Mouse (Mus musculus) E14TG2a.4 (cell line): Measurements from ENCODE around the gene Nt5c.
"Not testable (repeated sequence)": the region's sequence is repeated elsewhere in the genome, so short reads cannot be mapped to it uniquely, and the experiment has no call there.

ENCODE experiments used
- H3K27me3 ChIP-seq: 2 replicates; pipeline ENCODE4 v1.6.1; 2014; ENCODE audit warnings: low read length, control low read depth; ENCODE audit not compliant: insufficient read depth
- H3K36me3 ChIP-seq: 2 replicates; pipeline ENCODE4 v1.6.1; 2014; ENCODE audit warnings: low read length, control low read depth; ENCODE audit not compliant: insufficient read depth
- H3K4me1 ChIP-seq: replicated peaks from 2 replicates; pipeline ENCODE4 v1.6.1; 2014; ENCODE audit warnings: low read depth, low read length, control low read depth
- H3K4me3 ChIP-seq: replicated peaks from 2 replicates; pipeline ENCODE4 v1.5.1; 2014; ENCODE audit warnings: mild to moderate bottlenecking, low read length
- H3K9me3 ChIP-seq: 2 replicates; pipeline ENCODE4 v1.6.1; 2014; ENCODE audit warnings: low read length, control low read depth
- CTCF ChIP-seq: conservative IDR thresholded peaks from 2 replicates; pipeline ENCODE4 v1.5.1; 2014; ENCODE audit warnings: low read length
- NANOG ChIP-seq: IDR thresholded peaks from 2 replicates; pipeline ENCODE4 v1.6.1; 2014; ENCODE audit warnings: borderline replicate concordance, low read length, mixed read lengths
- POU5F1 ChIP-seq: IDR thresholded peaks from 2 replicates; pipeline ENCODE4 v1.6.1; 2014; ENCODE audit warnings: low read length, borderline replicate concordance

The Nt5c gene

DNA sequence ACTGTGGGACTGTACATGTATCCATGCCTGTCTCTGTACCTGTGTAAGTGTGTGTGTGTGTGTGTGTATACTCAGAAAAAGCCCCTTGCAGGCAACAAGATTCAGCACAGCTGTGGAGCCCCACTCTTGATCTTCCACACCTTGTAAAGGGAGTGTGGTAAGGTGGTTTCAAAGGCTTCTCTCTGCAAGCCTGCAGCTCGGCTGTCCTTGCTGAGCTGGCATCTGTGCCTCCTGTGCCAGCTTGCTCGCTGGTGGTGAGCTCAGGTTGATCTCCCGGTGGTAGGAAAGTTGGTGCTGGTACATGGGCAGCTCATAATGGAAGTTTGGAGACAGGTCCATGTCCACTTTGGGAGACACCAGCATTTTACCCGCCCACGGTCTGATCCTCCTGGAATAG, 29.8 kb downstream of the Nt5c start:
- TF ChIP-seq CTCF, result no peak
- no peak for TF ChIP-seq NANOG
- no peak for TF ChIP-seq POU5F1
- Histone ChIP-seq H3K4me3 (no peak overlapping the region), H3K4me1 (peaks cover 53% of the 10 kb centered on the region), H3K36me3 (no peaks in the 10 kb centered on the region), H3K27me3 (peaks cover 15% of the 10 kb centered on the region), H3K9me3 (no peaks in the 10 kb centered on the region)

DNA sequence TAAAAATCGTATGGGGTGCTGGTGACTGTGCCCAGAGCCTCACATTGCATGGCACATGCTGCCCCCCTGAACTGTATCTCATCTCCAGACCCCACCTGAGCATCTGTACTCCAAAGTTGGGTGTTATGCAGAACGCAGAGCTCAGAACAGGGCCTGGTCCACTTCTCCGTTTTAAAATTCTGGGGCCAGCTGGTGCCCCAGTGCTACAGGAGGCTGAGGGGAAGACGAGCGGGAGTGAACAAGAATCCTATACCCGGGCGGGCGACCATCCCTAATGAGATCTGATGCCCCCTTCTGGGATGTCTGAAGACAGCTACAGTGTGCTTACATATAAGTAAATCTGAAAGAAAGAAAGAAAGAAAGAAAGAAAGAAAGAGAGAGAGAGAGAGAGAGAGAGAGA, 30.7 kb downstream of the Nt5c start:
- H3K27me3 ChIP-seq, result peaks cover 22% of the 10 kb centered on the region
- H3K9me3 ChIP-seq, result no peaks in the 10 kb centered on the region
- no peaks in the 10 kb centered on the region for H3K36me3 ChIP-seq
- peaks cover 62% of the 10 kb centered on the region for H3K4me1 ChIP-seq
- no peak for TF ChIP-seq NANOG
- TF ChIP-seq CTCF, result no peak
- no peak for TF ChIP-seq POU5F1
- H3K4me3 ChIP-seq, result no peak overlapping the region

DNA sequence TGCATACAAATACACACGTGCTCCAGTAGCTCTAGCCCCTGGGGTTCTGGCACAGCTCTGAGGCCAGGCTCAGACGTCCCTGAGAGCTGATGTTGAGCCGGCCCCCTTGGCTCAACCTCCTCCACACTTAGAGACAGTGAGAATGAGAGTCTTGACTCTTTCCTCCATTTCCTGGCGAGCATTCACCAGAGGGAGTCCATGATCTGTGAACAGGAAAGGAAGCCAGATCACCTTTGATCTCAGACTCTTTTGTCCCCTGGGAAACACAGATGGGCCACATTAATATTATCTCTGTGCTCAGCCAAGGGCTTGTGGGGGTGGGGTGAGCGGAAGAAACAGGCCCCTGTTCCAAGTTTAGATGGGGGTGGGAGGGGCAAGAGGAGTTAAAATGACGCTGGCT, 34.3 kb downstream of the Nt5c start:
- no peaks in the 10 kb centered on the region for H3K9me3 ChIP-seq
- TF ChIP-seq POU5F1 (no peak), NANOG (no peak), CTCF (no peak)
- H3K27me3 ChIP-seq, result peaks cover 18% of the 10 kb centered on the region
- H3K4me1 ChIP-seq, result peaks cover 46% of the 10 kb centered on the region
- H3K4me3 ChIP-seq, result no peak overlapping the region
- no peaks in the 10 kb centered on the region for H3K36me3 ChIP-seq

DNA sequence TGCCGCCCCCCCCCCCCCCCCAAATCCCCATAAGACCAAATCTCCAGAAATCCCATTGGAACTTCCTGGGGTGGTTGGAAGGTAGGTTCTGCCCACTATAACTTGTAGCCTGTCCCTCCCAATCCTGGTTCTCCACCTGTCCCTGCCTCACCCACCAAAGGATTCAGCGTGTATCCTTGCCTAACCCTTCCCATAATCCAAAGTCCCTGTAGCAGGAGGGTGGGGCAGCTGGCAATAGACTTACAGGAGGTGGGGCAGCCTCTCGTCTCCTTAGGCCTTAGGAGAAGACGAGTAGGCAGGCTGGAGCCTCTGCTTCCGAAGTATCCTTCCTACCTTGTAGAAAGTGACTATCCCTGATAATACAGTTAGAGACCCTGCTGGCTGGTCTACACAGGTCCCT, 35.5 kb downstream of the Nt5c start:
- Histone ChIP-seq H3K4me3 (0 out of 2 replicates have a peak overlapping the region, but pooled peaks have one; percentile 1), H3K9me3 (peaks cover 3% of the 10 kb centered on the region; the same call in 1 of the 2 replicates), H3K4me1 (peaks cover 40% of the 10 kb centered on the region), H3K36me3 (no peaks in the 10 kb centered on the region), H3K27me3 (peaks cover 18% of the 10 kb centered on the region)
- TF ChIP-seq CTCF (no peak), NANOG (no peak), POU5F1 (no peak)

DNA sequence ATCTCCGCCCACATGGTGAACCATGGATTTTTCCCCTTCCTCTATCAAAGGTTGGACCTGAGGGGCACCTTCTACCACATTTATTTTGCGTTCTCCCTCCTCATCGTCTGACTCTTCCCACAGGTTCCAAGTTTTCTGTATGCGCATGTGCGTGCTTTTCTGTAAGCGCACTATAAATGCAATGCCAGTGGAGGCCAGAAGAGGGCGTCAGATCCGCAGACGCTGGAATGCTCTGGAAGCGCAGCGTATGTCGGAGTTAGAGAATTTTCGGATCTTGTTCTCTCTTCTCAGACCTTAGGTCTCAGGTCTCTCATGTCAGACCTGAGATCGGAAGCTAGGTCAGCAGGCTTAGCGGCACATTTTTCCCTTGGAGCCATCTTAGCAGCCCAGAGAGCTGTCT, 36.0 kb downstream of the Nt5c start:
- Histone ChIP-seq H3K9me3 (peaks cover 3% of the 10 kb centered on the region; the same call in 1 of the 2 replicates), H3K27me3 (peaks cover 21% of the 10 kb centered on the region), H3K4me3 (no peak overlapping the region), H3K36me3 (no peaks in the 10 kb centered on the region), H3K4me1 (peaks cover 36% of the 10 kb centered on the region)
- TF ChIP-seq POU5F1 (peak; percentile 61; the same call in 1 of the 2 replicates), NANOG (no peak), CTCF (peak; percentile 91)

DNA sequence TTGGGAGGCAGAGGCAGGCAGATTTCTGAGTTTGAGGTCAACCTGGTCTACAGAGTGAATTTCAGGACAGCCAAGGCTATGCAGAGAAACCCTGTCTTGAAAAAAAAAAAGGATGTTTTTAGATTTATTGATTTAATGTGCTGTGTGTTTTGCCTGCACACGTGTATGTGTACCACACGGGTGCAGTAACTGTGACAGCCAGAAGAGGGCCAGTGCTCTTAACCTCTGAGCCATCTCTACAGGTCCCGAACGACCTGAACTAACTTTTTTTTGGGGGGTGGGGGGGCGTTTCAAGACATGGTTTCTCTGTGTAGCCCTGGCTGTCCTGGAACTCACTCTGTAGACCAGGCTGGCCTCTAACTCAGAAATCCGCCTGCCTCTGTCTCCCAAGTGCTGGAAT, 36.8 kb downstream of the Nt5c start:
- H3K9me3 ChIP-seq, H3K4me3 ChIP-seq: not testable (repeated sequence)
- peaks cover 25% of the 10 kb centered on the region for H3K27me3 ChIP-seq

DNA sequence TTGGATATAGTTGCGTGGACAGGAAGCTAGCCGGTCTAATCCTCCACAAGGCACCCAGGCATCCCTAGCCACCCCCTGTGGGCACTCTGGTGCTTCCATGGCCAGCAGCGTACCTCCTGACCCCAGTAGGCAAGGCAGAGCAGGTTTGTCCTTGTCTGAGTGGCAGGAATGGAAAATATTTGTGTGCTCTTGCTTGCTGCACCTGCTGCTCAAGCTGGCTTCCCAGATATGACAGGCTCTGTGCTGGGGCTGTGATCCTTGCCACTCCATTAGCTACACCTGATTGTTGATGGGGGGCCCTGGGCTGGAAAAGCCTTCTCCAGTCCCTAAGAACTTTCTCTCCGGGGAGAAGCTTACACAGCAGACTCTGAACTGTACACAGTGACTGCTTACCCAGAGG, 38.4 kb downstream of the Nt5c start:
- H3K27me3 ChIP-seq, result peaks cover 39% of the 10 kb centered on the region
- H3K4me3 ChIP-seq, result no peak overlapping the region
- no peak for TF ChIP-seq POU5F1
- TF ChIP-seq NANOG, result no peak
- TF ChIP-seq CTCF, result no peak
- H3K36me3 ChIP-seq, result no peaks in the 10 kb centered on the region
- H3K4me1 ChIP-seq, result peaks cover 53% of the 10 kb centered on the region
- peaks cover 3% of the 10 kb centered on the region; the same call in 1 of the 2 replicates for H3K9me3 ChIP-seq

More for the DNA sequence above, 36.8 kb downstream of the Nt5c start:
- not testable (repeated sequence) for H3K36me3 ChIP-seq
- peak; percentile 66 for TF ChIP-seq CTCF
- H3K4me1 ChIP-seq, result peaks cover 38% of the 10 kb centered on the region

DNA sequence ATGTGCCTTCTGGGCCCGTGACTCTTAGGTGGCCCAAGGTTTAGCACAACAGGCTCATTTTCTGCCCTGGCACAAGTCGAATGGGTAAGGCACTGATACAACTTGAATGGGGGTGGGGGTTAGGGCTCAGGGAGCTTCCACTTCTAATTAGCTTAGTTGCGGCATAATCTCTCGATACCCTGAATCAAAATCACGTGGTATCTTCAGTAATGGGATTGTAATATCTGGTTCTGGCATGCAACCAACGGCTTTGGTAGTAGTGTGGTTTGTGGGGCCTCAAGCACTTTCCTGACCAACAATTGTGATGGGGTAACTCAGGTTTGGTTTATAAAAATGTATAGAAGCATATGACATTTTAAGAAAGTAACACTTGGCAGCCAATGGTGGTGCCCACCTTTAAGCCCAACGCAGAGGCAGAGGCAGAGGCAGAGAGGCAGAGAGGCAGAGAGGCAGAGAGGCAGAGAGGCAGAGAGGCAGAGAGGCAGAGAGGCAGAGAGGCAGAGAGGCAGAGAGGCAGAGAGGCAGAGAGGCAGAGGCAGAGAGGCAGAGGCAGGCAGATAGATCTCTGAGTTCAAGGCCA, 39.3 kb downstream of the Nt5c start:
- peaks cover 45% of the 10 kb centered on the region for H3K27me3 ChIP-seq
- H3K36me3 ChIP-seq, result no peaks in the 10 kb centered on the region
- peaks cover 56% of the 10 kb centered on the region for H3K4me1 ChIP-seq
- no peak overlapping the region for H3K4me3 ChIP-seq
- TF ChIP-seq NANOG (no peak), POU5F1 (no peak), CTCF (no peak)
- peaks cover 3% of the 10 kb centered on the region; the same call in 1 of the 2 replicates for H3K9me3 ChIP-seq

DNA sequence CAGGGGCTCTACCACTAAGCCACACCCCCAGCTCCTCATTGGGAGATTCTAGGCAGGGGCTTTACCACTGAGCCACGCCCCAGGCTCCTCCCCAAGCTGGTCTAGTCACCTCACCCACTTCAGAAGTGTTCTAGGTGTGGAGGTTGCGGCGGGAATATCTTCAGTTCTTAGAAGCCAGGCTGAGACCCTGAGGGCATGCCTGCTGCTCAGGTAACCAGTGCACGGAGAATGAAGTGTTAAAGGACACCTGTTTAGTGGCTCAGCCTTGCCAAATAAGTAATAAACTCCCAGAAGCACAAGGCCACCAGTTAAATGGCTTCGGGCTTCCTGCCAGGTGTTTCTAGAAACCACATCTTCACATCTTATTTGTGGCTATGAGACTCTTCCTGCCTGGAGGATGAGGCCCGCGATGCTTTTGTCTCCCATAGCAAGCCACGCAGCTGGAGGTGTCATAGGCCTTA, 39.9 kb downstream of the Nt5c start:
- peaks cover 3% of the 10 kb centered on the region; the same call in 1 of the 2 replicates for H3K9me3 ChIP-seq

DNA sequence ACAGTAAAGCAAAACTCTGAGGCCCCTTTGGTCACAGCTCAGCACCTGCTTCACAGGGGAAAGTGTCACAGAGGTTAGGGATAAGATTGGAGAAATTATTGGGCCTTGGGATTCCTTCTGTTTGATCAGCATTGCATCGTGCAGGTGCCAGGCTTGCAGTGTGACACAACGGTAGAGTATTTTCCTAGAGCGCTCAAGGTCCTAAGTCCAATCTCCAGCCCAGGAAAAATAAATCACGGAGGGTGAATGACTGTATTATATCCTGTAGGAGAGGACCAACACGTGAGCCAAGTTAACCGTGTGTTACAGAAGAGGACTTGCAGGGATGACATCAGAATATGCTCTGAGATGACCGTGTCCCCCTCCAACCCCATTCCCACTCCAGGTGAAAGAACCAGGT, 41.5 kb downstream of the Nt5c start:
- Histone ChIP-seq H3K27me3 (peaks cover 58% of the 10 kb centered on the region), H3K36me3 (no peaks in the 10 kb centered on the region), H3K4me3 (no peak overlapping the region), H3K4me1 (peaks cover 43% of the 10 kb centered on the region), H3K9me3 (peaks cover 3% of the 10 kb centered on the region; the same call in 1 of the 2 replicates)
- TF ChIP-seq CTCF, result no peak
- TF ChIP-seq NANOG, result no peak
- no peak for TF ChIP-seq POU5F1

More for the DNA sequence above, 39.9 kb downstream of the Nt5c start:
- TF ChIP-seq CTCF, result no peak
- no peak for TF ChIP-seq NANOG
- TF ChIP-seq POU5F1, result no peak
- peaks cover 56% of the 10 kb centered on the region for H3K4me1 ChIP-seq
- H3K36me3 ChIP-seq, result no peaks in the 10 kb centered on the region
- peaks cover 51% of the 10 kb centered on the region for H3K27me3 ChIP-seq
- no peak overlapping the region for H3K4me3 ChIP-seq
